Mouse (Mus musculus) myocyte (in vitro differentiated cells): ENCODE measurements around the gene Lta. TPM values are rescaled to one million over a fixed set of nuclear protein-coding genes. Genes with fewer than 3 reads are reported as not detected.
A peak's percentile ranks its signal among the peaks of the same experiment; 100 is the strongest.

Experiments used
- H3K27me3 ChIP-seq: one replicate; pipeline ENCODE4 v1.6.1; 2011; ENCODE audit not compliant: control insufficient read depth, insufficient read depth, insufficient read length
- H3K36me3 ChIP-seq: one replicate; pipeline ENCODE4 v1.6.1; 2011; ENCODE audit not compliant: control insufficient read depth, insufficient read depth
- H3K4me2 ChIP-seq: one replicate; pipeline ENCODE4 v1.6.1; 2011; ENCODE audit warnings: low read depth, control low read depth
- H3K4me3 ChIP-seq: one replicate; pipeline ENCODE4 v1.5.1; 2011; ENCODE audit warnings: mild to moderate bottlenecking, control low read depth, moderate library complexity
- H3K79me2 ChIP-seq: one replicate; pipeline ENCODE4 v1.6.1; 2011; ENCODE audit not compliant: control insufficient read depth, insufficient read depth
- H3ac ChIP-seq: one replicate; pipeline ENCODE4 v1.6.1; 2011; ENCODE audit not compliant: control insufficient read depth, insufficient read length
- CEBPB ChIP-seq: IDR thresholded peaks from 2 replicates; pipeline ENCODE4 v1.6.1; 2011; ENCODE audit warnings: mild to moderate bottlenecking, moderate library complexity; ENCODE audit not compliant: poor library complexity, insufficient read depth, severe bottlenecking
- E2F4 ChIP-seq: IDR thresholded peaks from one replicate; pipeline ENCODE4 v1.6.1; 2011; ENCODE audit warnings: mild to moderate bottlenecking, control low read depth, moderate library complexity; ENCODE audit not compliant: insufficient read depth
- MAX ChIP-seq: IDR thresholded peaks from one replicate; pipeline ENCODE4 v1.6.1; 2011; ENCODE audit warnings: low read depth, mild to moderate bottlenecking, control low read depth
- MYOD1 ChIP-seq, 3 experiments: IDR thresholded peaks; one replicate each; pipeline ENCODE4 v1.6.1; 2011; ENCODE audit warnings: control low read depth in 2 of 3, low read depth in 2 of 3, mild to moderate bottlenecking in 2 of 3, moderate library complexity in 1 of 3; ENCODE audit not compliant: insufficient read length in 2 of 3, control insufficient read depth in 1 of 3
- MYOG ChIP-seq, 3 experiments: IDR thresholded peaks; one replicate each; pipeline ENCODE4 v1.6.1; 2011; ENCODE audit warnings: control low read depth in 2 of 3, low read depth in 2 of 3, mild to moderate bottlenecking in 2 of 3; ENCODE audit not compliant: insufficient read length in 2 of 3, control insufficient read depth in 1 of 3, insufficient read depth in 1 of 3
- POLR2A ChIP-seq: IDR thresholded peaks from one replicate; pipeline ENCODE4 v1.6.1; 2011; ENCODE audit warnings: low read depth, mild to moderate bottlenecking, control low read depth, moderate library complexity; ENCODE audit not compliant: insufficient read length
- POLR2AphosphoS2 ChIP-seq: IDR thresholded peaks from one replicate; pipeline ENCODE4 v1.6.1; 2011; ENCODE audit warnings: low read depth, control low read depth; ENCODE audit not compliant: insufficient read length
- REST ChIP-seq: IDR thresholded peaks from one replicate; pipeline ENCODE4 v1.6.1; 2011; ENCODE audit warnings: mild to moderate bottlenecking, control low read depth, moderate library complexity; ENCODE audit not compliant: insufficient read depth, insufficient read length
- SRF ChIP-seq: IDR thresholded peaks from one replicate; pipeline ENCODE4 v1.6.1; 2011; ENCODE audit warnings: low read depth; ENCODE audit not compliant: control insufficient read depth, insufficient read length
- TCF12 ChIP-seq: IDR thresholded peaks from one replicate; pipeline ENCODE4 v1.6.1; 2011; ENCODE audit warnings: mild to moderate bottlenecking, control low read depth; ENCODE audit not compliant: poor library complexity, insufficient read depth, severe bottlenecking
- TCF3 ChIP-seq: IDR thresholded peaks from one replicate; pipeline ENCODE4 v1.6.1; 2011; ENCODE audit warnings: low read depth, control low read depth; ENCODE audit not compliant: insufficient read length
- USF1 ChIP-seq: IDR thresholded peaks from one replicate; pipeline ENCODE4 v1.6.1; 2011; ENCODE audit warnings: low read depth, mild to moderate bottlenecking, control low read depth, moderate library complexity
- polyA plus RNA-seq: library from polyadenylated mRNA; unstranded; fragments of >200 nt; fragmentation: generic; extraction: Trizol; gene quantifications from one replicate; pipeline ENCODE4 v1.2.1, GENCODE M21; 2012; ENCODE audit warnings: missing spikeins

The Lta gene
- polyA plus RNA-seq, 1 experiment, result 0.26 TPM

GRCm38 (mm10) chr17:35172445-35173234, 32.5 kb downstream of the Lta start:
- Histone ChIP-seq H3K4me3 (no peak overlapping the region), H3K4me2 (no peak overlapping the region), H3K27me3 (no peaks in the 10 kb centered on the region), H3K79me2 (no peaks in the 10 kb centered on the region), H3K36me3 (no peaks in the 10 kb centered on the region), H3ac (no peak overlapping the region)
- TF ChIP-seq POLR2AphosphoS2 (no peak), TCF12 (no peak), MAX (no peak), TCF3 (no peak), REST (no peak), SRF (no peak), MYOD1 (IDR thresholded peaks at IDR 0.05; ENCODE audit: control insufficient read depth in 1 of 3, insufficient read length in 2 of 3, low read depth in 2 of 3) (no peak), CEBPB (no peak), POLR2A (no peak), USF1 (no peak), E2F4 (no peak), MYOG (IDR thresholded peaks at IDR 0.05; ENCODE audit: control insufficient read depth in 1 of 3, insufficient read depth in 1 of 3, insufficient read length in 2 of 3, low read depth in 2 of 3) (no peak)

- peaks cover 14% of the 10 kb centered on the region for H3K79me2 ChIP-seq
- no peak overlapping the region for H3K4me2 ChIP-seq
- no peak overlapping the region for H3K4me3 ChIP-seq
- TF ChIP-seq E2F4 (no peak), MYOG (IDR thresholded peaks at IDR 0.05; ENCODE audit: control insufficient read depth in 1 of 3, insufficient read depth in 1 of 3, insufficient read length in 2 of 3, low read depth in 2 of 3) (no peak), POLR2AphosphoS2 (no peak), POLR2A (no peak), TCF12 (no peak), SRF (no peak), MYOD1 (IDR thresholded peaks at IDR 0.05; ENCODE audit: control insufficient read depth in 1 of 3, insufficient read length in 2 of 3, low read depth in 2 of 3) (no peak), CEBPB (no peak), MAX (no peak), REST (no peak), USF1 (no peak), TCF3 (no peak)
- no peaks in the 10 kb centered on the region for H3K36me3 ChIP-seq
- H3K27me3 ChIP-seq, result no peaks in the 10 kb centered on the region
- no peak overlapping the region for H3ac ChIP-seq
Measured at GRCm38 (mm10) chr17:35168541-35169207, 36.5 kb downstream of the Lta start.

GRCm38 (mm10) chr17:35167794-35168193, 37.4 kb downstream of the Lta start:
- no peak for TF ChIP-seq TCF12
- H3K79me2 ChIP-seq, result peaks cover 23% of the 10 kb centered on the region
- no peaks in the 10 kb centered on the region for H3K36me3 ChIP-seq
- no peak overlapping the region for H3K4me3 ChIP-seq
- no peaks in the 10 kb centered on the region for H3K27me3 ChIP-seq
- no peak overlapping the region for H3ac ChIP-seq
- H3K4me2 ChIP-seq, result no peak overlapping the region

GRCm38 (mm10) chr17:35166352-35167035, 38.7 kb downstream of the Lta start:
- H3K36me3 ChIP-seq, result peaks cover 6% of the 10 kb centered on the region
- peaks cover 36% of the 10 kb centered on the region for H3K79me2 ChIP-seq
- peak overlapping the region; percentile 83 for H3K4me3 ChIP-seq
- H3K27me3 ChIP-seq, result no peaks in the 10 kb centered on the region
- peak overlapping the region; percentile 96 for H3K4me2 ChIP-seq
- no peak overlapping the region for H3ac ChIP-seq
- TF ChIP-seq CEBPB (no peak), TCF12 (no peak), REST (no peak), POLR2AphosphoS2 (no peak), TCF3 (no peak)
